Mouse (Mus musculus) spleen, adult 2 months (tissue): ENCODE data around the gene Mdga1. TPM values are rescaled to one million over a fixed set of nuclear protein-coding genes. Genes with fewer than 3 reads are reported as not detected.

ENCODE experiments used
- DNase-seq, 2 experiments: peaks; one replicate each; pipeline versions ENCODE4 v3.0.0 to v3.0.0-alpha.2; 2012 to 2021; ENCODE audit warnings: low spot score in 2 of 2, low read depth in 1 of 2
- H3K27ac ChIP-seq: fragments of 200-500 bp; 2 replicates; pipeline ENCODE4 v1.5.1; 2012; ENCODE audit warnings: low read length, inconsistent platforms; ENCODE audit not compliant: insufficient read depth
- H3K27me3 ChIP-seq: fragments of 200-500 bp; 2 replicates; pipeline ENCODE4 v1.6.1; 2012; ENCODE audit warnings: mild to moderate bottlenecking, moderate library complexity, low read length, inconsistent platforms; ENCODE audit not compliant: control insufficient read depth, insufficient read depth
- H3K36me3 ChIP-seq: fragments of 200-500 bp; 2 replicates; pipeline ENCODE4 v1.6.1; 2012; ENCODE audit warnings: mild to moderate bottlenecking, low read length, inconsistent platforms; ENCODE audit not compliant: control insufficient read depth, insufficient read depth
- H3K4me1 ChIP-seq: fragments of 200-500 bp; 2 replicates; pipeline ENCODE4 v1.6.1; 2011; ENCODE audit warnings: inconsistent platforms; ENCODE audit not compliant: control insufficient read depth, insufficient read depth, insufficient read length
- H3K4me3 ChIP-seq: fragments of 200-500 bp; 2 replicates; pipeline ENCODE4 v1.5.1; 2011; ENCODE audit warnings: mild to moderate bottlenecking, inconsistent platforms; ENCODE audit not compliant: insufficient read depth, insufficient read length; ENCODE audit errors: extremely low read depth
- CTCF ChIP-seq: fragments of 200-500 bp; IDR thresholded peaks from 2 replicates; pipeline ENCODE4 v1.5.1; 2011; ENCODE audit warnings: mild to moderate bottlenecking, inconsistent platforms; ENCODE audit not compliant: insufficient read depth, insufficient read length, insufficient replicate concordance; ENCODE audit errors: extremely low read depth
- POLR2A ChIP-seq: fragments of 200-500 bp; IDR thresholded peaks from 2 replicates; pipeline ENCODE4 v1.6.1; 2011; ENCODE audit warnings: low read depth, low read length, inconsistent platforms
- WGBS: fragments of 180-500 bp; shearing (Covaris S2); methylation state at CpG from one replicate; pipeline ENCODE4 v1.1.7; 2018; 5-methylcytosine and 5-hydroxymethylcytosine counted together
- polyA plus RNA-seq: library from polyadenylated mRNA; depleted of rRNA; stranded (reverse); fragments of >200 nt; gene quantifications from 2 replicates; pipeline ENCODE4 v1.2.3, GENCODE M21; 2012

Mdga1 gene
- polyA plus RNA-seq, 1 experiment = 1.6 TPM

GRCm38 (mm10) chr17:29983190-29983589 is 13.3 kb upstream of the Mdga1 start:
- H3K4me1 ChIP-seq = peaks cover 11% of the 10 kb centered on the region; the same call in 1 of the 2 replicates
- H3K4me3 ChIP-seq = no peak overlapping the region
- H3K36me3 ChIP-seq = no peaks in the 10 kb centered on the region
- H3K27ac ChIP-seq = no peak overlapping the region
- H3K27me3 ChIP-seq = no peaks in the 10 kb centered on the region
- TF ChIP-seq POLR2A (no peak), CTCF (no peak)
- no peak for DNase-seq
- WGBS = 83% methylated on average over 5 of the region's 5 CpGs

- Histone ChIP-seq H3K36me3 (no peaks in the 10 kb centered on the region), H3K4me3 (no peak overlapping the region), H3K27ac (no peak overlapping the region), H3K27me3 (no peaks in the 10 kb centered on the region), H3K4me1 (peaks cover 11% of the 10 kb centered on the region; the same call in 1 of the 2 replicates)
- TF ChIP-seq POLR2A = no peak
- DNase-seq = no peak
- 79% methylated on average over 8 of the region's 8 CpGs for WGBS
Observed at GRCm38 (mm10) chr17:29981568-29981967, 11.7 kb upstream of the Mdga1 start.

DNA sequence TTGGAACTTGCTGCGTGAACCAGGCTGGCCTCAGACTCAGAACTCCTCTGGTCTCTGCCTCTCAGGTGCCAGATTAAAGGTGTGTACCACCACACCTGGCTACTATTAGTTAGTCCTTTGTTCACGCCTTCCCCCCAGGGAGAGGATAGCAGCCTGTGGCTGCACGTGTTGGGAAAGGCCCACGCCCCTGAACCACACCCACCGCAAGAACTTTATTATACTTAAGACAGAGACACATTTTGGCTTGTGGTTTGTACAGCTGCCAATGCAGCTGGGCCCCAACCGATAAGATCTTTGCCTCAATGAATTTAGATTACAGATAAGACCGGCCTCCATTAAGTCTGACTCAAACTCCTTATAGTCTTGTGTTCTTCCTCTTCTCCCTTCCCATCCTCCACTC is 10.0 kb upstream of the Mdga1 start:
- 10% methylated on average over 7 of the region's 7 CpGs for WGBS
- TF ChIP-seq POLR2A (no peak), CTCF (no peak)

DNA sequence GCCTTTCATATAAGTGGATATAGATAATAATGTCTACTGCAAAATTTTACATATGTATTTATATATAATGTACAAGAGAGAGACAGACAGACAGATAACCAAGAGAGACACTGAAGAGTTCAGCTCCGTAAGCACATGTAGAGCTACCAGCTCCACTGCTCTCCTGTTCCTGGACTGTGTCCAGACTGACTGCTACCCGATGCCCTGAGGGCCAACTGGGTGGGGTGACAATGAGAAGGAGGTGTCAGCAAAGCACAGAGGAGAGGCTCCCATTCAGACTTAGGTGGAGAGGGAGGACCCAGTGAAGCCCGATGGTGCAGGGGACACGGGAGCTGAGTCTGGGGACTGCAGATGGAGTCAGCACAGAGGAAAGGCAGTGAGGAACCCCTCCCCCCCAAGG is 9.1 kb upstream of the Mdga1 start:
- TF ChIP-seq CTCF = no peak
- no peak for TF ChIP-seq POLR2A
- Histone ChIP-seq H3K27ac (no peak overlapping the region), H3K4me1 (peaks cover 11% of the 10 kb centered on the region; the same call in 1 of the 2 replicates), H3K36me3 (no peaks in the 10 kb centered on the region), H3K4me3 (no peak overlapping the region), H3K27me3 (no peaks in the 10 kb centered on the region)
- WGBS = 64% methylated on average over 4 of the region's 4 CpGs
- no peak for DNase-seq

More for the DNA sequence above, 10.0 kb upstream of the Mdga1 start:
- Histone ChIP-seq H3K36me3 (no peaks in the 10 kb centered on the region), H3K27ac (no peak overlapping the region), H3K4me3 (no peak overlapping the region), H3K27me3 (no peaks in the 10 kb centered on the region), H3K4me1 (peaks cover 11% of the 10 kb centered on the region; the same call in 1 of the 2 replicates)
- DNase-seq = no peak

DNA sequence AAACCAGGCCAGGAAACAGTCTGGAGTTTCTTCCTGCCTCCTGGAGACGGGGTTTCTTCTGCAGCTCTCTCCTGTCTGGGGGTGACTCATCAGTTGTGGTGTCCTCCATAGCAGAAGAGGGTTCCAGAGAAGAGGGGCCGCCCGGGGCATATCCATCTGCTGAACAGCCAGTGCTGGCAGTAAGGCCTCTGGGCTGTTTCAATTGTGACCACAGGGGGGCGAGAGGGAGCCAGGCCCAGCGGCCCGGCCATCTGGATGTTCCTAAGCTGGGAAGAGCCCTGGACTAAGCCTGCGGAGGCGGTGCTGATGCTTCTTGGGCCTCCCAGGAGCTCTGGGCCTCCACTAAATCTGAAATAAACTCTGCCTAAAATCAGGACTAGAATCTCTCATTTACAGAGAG is 5.8 kb upstream of the Mdga1 start:
- TF ChIP-seq CTCF = peak; percentile 85
- TF ChIP-seq POLR2A = no peak
- H3K27me3 ChIP-seq = no peaks in the 10 kb centered on the region
- no peak overlapping the region for H3K4me3 ChIP-seq
- H3K27ac ChIP-seq = no peak overlapping the region
- DNase-seq = peak in 1 of 2 experiments; percentile 63
- no peaks in the 10 kb centered on the region for H3K36me3 ChIP-seq
- peaks cover 11% of the 10 kb centered on the region; the same call in 1 of the 2 replicates for H3K4me1 ChIP-seq
- WGBS = 14% methylated on average over 8 of the region's 8 CpGs

- Histone ChIP-seq H3K4me3 (no peak overlapping the region), H3K4me1 (no peaks in the 10 kb centered on the region), H3K36me3 (no peaks in the 10 kb centered on the region), H3K27me3 (no peaks in the 10 kb centered on the region), H3K27ac (no peak overlapping the region)
- no peak for TF ChIP-seq CTCF
- TF ChIP-seq POLR2A = no peak
- DNase-seq = peak in 1 of 2 experiments; percentile 29
- WGBS = 50% methylated on average over 7 of the region's 7 CpGs
Observed at GRCm38 (mm10) chr17:29973226-29973625, 3.3 kb upstream of the Mdga1 start.

GRCm38 (mm10) chr17:29971761-29972432 is 2.0 kb upstream of the Mdga1 start:
- WGBS = 83% methylated on average over 15 of the region's 15 CpGs
- Histone ChIP-seq H3K4me1 (no peaks in the 10 kb centered on the region), H3K4me3 (no peak overlapping the region), H3K36me3 (no peaks in the 10 kb centered on the region), H3K27ac (no peak overlapping the region), H3K27me3 (no peaks in the 10 kb centered on the region)
- TF ChIP-seq POLR2A = no peak
- no peak for TF ChIP-seq CTCF
- DNase-seq = no peak
